Mouse (Mus musculus): ENCODE measurements at regions not wholly inside any gene's neighbourhood (a gene's known extent, or its start where the extent isn't known, plus 50 kb on each side); places are given as distances from the start of the nearest gene placed in this dataset.
A peak's percentile ranks its signal among the peaks of the same experiment; 100 is the strongest.

GRCm38 (mm10) chr1:130309746-130310145, 113.1 kb downstream of the Cd55b start:
- Histone ChIP-seq H3K9me3 (no peaks in the 10 kb centered on the region), H3K36me3 (replicated peaks) (no peaks in the 10 kb centered on the region), H3K4me1 (no peaks in the 10 kb centered on the region), H3K27me3 (ENCODE audit: poor library complexity, severe bottlenecking) (no peaks in the 10 kb centered on the region), H3K27ac (no peak overlapping the region), H3K4me3 (no peak overlapping the region)
- WGBS = 85% methylated on average over 2 of the region's 2 CpGs
- DNase-seq (ENCODE audit: extremely low spot score, low spot score) = no peak

GRCm38 (mm10) chr1:130301828-130302386, 120.9 kb downstream of the Cd55b start:
- Histone ChIP-seq H3K9me3 (no peaks in the 10 kb centered on the region), H3K27me3 (ENCODE audit: poor library complexity, severe bottlenecking) (peaks cover 7% of the 10 kb centered on the region; the same call in 1 of the 2 replicates), H3K36me3 (replicated peaks) (no peaks in the 10 kb centered on the region), H3K4me1 (peaks cover 32% of the 10 kb centered on the region), H3K27ac (peak overlapping the region; percentile 26; the same call in 1 of the 2 replicates), H3K4me3 (no peak overlapping the region)
- DNase-seq (ENCODE audit: extremely low spot score, low spot score) = no peak
- 56% methylated on average over 11 of the region's 11 CpGs for WGBS

DNA sequence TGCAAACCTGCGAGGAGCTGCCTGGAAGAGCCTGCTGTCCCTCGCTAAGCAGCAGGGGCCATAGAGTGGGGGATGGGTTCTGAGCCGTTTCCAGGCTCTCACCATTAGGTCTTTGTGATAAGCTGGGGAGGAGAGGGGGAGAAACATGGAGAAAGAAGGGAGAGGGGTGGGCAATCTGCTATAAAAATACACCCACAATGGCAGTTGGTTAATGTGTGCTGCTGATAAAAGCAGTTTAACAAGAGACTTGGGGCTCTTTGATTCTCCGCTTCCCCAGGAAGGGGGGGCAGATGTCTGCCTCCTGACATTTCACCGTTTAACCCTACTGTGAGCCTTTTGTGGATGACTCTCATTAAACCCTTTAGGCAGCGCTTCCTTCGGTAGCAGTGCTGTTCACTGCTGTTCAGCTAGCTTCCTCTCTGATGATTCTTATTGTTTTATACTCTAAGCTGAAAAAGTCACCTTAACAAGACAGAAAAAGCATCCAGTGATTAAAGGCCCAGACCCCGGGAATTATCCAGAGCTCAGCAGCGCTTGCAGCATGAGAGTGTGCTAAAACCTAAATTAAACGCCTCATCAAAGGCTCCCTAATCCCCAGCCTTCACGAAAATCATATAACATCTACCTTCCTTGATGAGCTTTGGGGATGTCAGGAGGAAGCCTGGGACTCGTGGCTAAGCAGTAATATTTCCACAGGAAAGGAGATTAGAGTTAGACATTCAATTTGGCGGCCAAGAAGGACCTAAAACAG, 122.6 kb downstream of the Cd55b start:
- no peaks in the 10 kb centered on the region for H3K36me3 ChIP-seq (replicated peaks)
- peak overlapping the region; percentile 78 for H3K27ac ChIP-seq
- peaks cover 7% of the 10 kb centered on the region; the same call in 1 of the 2 replicates for H3K27me3 ChIP-seq (ENCODE audit: poor library complexity, severe bottlenecking)
- 2% methylated on average over 13 of the region's 13 CpGs for WGBS
- H3K4me1 ChIP-seq = peaks cover 32% of the 10 kb centered on the region
- DNase-seq (ENCODE audit: extremely low spot score, low spot score) = peak; percentile 64
- H3K4me3 ChIP-seq = peak overlapping the region; percentile 32
- H3K9me3 ChIP-seq = no peaks in the 10 kb centered on the region

GRCm38 (mm10) chr1:130299641-130300040, 123.2 kb downstream of the Cd55b start:
- peak overlapping the region; percentile 78 for H3K27ac ChIP-seq
- peaks cover 32% of the 10 kb centered on the region for H3K4me1 ChIP-seq
- no peaks in the 10 kb centered on the region for H3K9me3 ChIP-seq
- DNase-seq (ENCODE audit: extremely low spot score, low spot score) = no peak
- 10% methylated on average over 4 of the region's 4 CpGs for WGBS
- H3K27me3 ChIP-seq (ENCODE audit: poor library complexity, severe bottlenecking) = peaks cover 7% of the 10 kb centered on the region; the same call in 1 of the 2 replicates
- H3K36me3 ChIP-seq (replicated peaks) = no peaks in the 10 kb centered on the region
- peak overlapping the region; percentile 32 for H3K4me3 ChIP-seq

DNA sequence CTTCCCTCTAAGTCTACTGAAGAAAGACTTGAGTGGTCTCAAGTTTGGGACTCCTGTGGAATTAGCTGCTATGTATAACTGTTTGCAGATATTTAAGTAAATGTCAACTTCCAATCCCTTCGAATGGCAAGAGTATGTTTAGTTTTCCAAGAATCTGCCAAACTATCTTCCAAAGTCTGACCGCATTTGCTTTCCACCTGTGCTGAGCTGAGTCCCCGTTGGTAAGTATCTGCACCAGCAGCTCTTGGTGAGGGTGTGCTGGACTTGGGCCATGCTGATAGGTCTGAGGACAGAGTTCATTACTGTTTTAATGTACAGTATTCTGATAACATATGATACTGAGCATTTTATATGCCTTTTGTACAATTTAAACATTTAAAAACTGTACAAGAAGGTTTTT, 123.7 kb downstream of the Cd55b start:
- H3K27ac ChIP-seq = no peak overlapping the region; the same call in 1 of the 2 replicates
- DNase-seq (ENCODE audit: extremely low spot score, low spot score) = no peak
- H3K36me3 ChIP-seq (replicated peaks) = no peaks in the 10 kb centered on the region
- H3K27me3 ChIP-seq (ENCODE audit: poor library complexity, severe bottlenecking) = peaks cover 7% of the 10 kb centered on the region; the same call in 1 of the 2 replicates
- 57% methylated on average over 3 of the region's 3 CpGs for WGBS
- no peak overlapping the region for H3K4me3 ChIP-seq
- H3K4me1 ChIP-seq = peaks cover 32% of the 10 kb centered on the region
- H3K9me3 ChIP-seq = no peaks in the 10 kb centered on the region

- WGBS = 87% methylated on average over 1 of the region's 1 CpGs
- peaks cover 32% of the 10 kb centered on the region for H3K4me1 ChIP-seq
- H3K27ac ChIP-seq = no peak overlapping the region; the same call in 1 of the 2 replicates
- H3K36me3 ChIP-seq (replicated peaks) = no peaks in the 10 kb centered on the region
- H3K9me3 ChIP-seq = no peaks in the 10 kb centered on the region
- DNase-seq (ENCODE audit: extremely low spot score, low spot score) = no peak
- H3K4me3 ChIP-seq = no peak overlapping the region
- H3K27me3 ChIP-seq (ENCODE audit: poor library complexity, severe bottlenecking) = peaks cover 7% of the 10 kb centered on the region; the same call in 1 of the 2 replicates
Measured at GRCm38 (mm10) chr1:130298636-130299035, 124.2 kb downstream of the Cd55b start.

DNA sequence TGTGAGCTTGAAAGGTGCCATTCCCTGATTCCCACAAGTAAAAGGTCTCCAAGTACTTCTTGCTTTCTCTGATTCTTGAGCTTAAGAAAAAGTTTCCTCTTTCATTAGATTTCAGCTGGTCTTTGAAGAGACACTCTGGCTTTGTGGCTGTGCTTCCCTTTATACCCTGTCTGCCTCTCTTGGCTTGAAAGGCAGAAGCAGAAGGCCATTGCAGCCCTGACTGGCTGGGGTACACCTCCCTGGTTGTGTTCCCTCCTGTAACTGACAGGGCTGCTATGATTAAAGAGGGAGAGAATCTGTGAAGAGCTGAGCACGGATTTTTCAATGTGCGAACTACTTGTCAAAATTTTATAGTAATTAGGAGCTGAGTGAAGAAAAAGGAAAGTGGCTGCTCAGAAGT, 125.3 kb downstream of the Cd55b start:
- 64% methylated on average over 2 of the region's 2 CpGs for WGBS

DNA sequence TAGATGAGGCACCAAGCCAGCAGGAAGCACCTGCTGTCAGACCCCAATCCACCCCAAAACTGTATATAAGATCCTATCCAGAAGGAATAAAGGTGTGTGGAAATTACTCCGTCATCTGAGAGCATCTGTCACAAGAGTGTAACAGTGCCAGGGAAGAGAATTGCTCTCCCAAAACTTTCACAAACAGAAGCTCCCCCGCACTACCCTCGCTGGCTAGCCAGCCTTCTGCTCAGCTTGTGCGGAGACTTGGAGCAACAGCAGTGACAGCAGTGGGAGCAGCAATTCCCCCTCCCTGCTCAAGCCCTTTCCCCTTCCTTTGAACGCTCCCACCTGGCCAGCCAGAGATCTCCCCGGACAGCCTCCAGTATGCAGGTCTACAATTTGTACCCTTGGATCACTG, 136.9 kb downstream of the Cd55b start:
- no peaks in the 10 kb centered on the region for H3K9me3 ChIP-seq
- no peaks in the 10 kb centered on the region for H3K27me3 ChIP-seq (ENCODE audit: poor library complexity, severe bottlenecking)
- no peaks in the 10 kb centered on the region for H3K36me3 ChIP-seq (replicated peaks)
- H3K4me1 ChIP-seq = no peaks in the 10 kb centered on the region
- WGBS = 86% methylated on average over 6 of the region's 6 CpGs
- no peak for DNase-seq (ENCODE audit: extremely low spot score, low spot score)
- H3K4me3 ChIP-seq = no peak overlapping the region
- no peak overlapping the region for H3K27ac ChIP-seq

More for the DNA sequence above, 125.3 kb downstream of the Cd55b start:
- H3K4me1 ChIP-seq = peaks cover 32% of the 10 kb centered on the region
- peaks cover 7% of the 10 kb centered on the region; the same call in 1 of the 2 replicates for H3K27me3 ChIP-seq (ENCODE audit: poor library complexity, severe bottlenecking)
- H3K9me3 ChIP-seq = no peaks in the 10 kb centered on the region
- no peak for DNase-seq (ENCODE audit: extremely low spot score, low spot score)
- H3K36me3 ChIP-seq (replicated peaks) = no peaks in the 10 kb centered on the region
- H3K27ac ChIP-seq = no peak overlapping the region
- no peak overlapping the region for H3K4me3 ChIP-seq

DNA sequence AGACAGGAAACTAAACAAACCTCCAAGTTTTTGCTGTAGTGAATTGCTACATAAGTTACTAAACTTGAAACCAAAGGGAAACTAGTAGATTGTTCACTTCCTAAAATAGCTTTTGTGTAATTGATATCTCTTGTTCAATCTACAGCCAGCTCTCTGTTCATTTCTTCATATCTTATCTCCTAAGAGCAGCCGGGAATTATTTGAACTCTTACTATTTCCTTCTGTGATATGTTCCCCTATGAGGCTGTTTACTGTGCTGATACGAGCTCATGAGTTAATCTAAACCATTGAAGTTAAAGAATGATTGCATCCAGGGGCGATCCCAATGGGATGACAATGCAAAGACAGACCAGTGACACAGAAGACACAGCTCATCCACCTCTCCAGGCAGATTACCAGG, 140.7 kb downstream of the Cd55b start:
- no peak for DNase-seq (ENCODE audit: extremely low spot score, low spot score)

DNA sequence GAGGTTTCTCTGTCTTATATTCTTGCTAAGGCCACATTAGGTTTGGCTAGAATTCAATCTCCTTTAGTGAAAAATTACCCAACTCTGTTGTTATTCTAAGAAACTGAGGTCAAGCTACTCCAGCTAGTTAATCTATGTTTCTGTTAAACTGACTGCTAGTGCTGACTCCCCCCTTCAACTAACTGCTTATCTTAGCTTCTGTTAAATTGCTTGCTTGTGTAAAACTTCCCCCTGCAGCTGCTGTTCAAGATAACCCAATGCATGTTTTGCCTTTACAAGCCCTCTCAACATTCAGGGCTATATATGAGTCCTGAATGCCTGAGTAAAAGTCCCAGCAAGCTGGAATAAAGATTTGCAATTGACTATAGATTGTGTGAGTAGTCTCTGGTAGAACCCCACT, 143.6 kb downstream of the Cd55b start:
- H3K27me3 ChIP-seq (ENCODE audit: poor library complexity, severe bottlenecking) = no peaks in the 10 kb centered on the region
- no peak overlapping the region for H3K4me3 ChIP-seq
- no peak overlapping the region for H3K27ac ChIP-seq
- no peaks in the 10 kb centered on the region for H3K4me1 ChIP-seq
- no peak for DNase-seq (ENCODE audit: extremely low spot score, low spot score)
- peaks cover 6% of the 10 kb centered on the region; the same call in 1 of the 2 replicates for H3K9me3 ChIP-seq
- no peaks in the 10 kb centered on the region for H3K36me3 ChIP-seq (replicated peaks)

More for the DNA sequence above, 140.7 kb downstream of the Cd55b start:
- no peak overlapping the region for H3K4me3 ChIP-seq
- 88% methylated on average over 3 of the region's 3 CpGs for WGBS
- peaks cover 6% of the 10 kb centered on the region; the same call in 1 of the 2 replicates for H3K9me3 ChIP-seq
- H3K27ac ChIP-seq = no peak overlapping the region
- no peaks in the 10 kb centered on the region for H3K36me3 ChIP-seq (replicated peaks)
- H3K27me3 ChIP-seq (ENCODE audit: poor library complexity, severe bottlenecking) = no peaks in the 10 kb centered on the region
- no peaks in the 10 kb centered on the region for H3K4me1 ChIP-seq

DNA sequence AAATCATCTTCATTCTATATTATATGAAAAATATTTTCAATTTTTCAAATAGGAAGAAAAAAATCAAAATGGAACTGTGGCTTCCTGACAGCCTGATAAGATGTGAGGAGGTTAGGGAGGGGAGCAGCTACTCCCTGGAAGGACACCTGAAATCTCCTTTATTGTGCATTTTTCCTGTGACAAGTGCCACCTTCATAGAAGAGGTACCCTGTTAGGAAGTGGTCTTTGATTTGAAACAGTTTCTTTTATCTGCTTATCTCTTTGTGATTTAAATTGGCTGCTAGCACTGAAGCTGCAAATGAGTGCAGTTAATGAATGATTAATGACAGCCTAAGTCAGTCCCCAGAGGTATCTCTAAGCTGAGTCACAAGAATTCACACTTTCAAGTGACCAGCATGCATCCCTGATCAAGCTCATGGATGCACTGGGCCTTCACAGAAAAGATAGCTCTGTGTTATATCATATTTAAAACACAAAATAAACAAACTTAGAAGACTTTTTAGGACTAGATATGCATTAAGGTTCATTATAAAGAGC, 144.7 kb downstream of the Cd55b start:
- Histone ChIP-seq H3K27me3 (ENCODE audit: poor library complexity, severe bottlenecking) (no peaks in the 10 kb centered on the region), H3K36me3 (replicated peaks) (no peaks in the 10 kb centered on the region), H3K4me1 (no peaks in the 10 kb centered on the region), H3K4me3 (no peak overlapping the region), H3K9me3 (peaks cover 6% of the 10 kb centered on the region; the same call in 1 of the 2 replicates), H3K27ac (no peak overlapping the region)
- DNase-seq (ENCODE audit: extremely low spot score, low spot score) = no peak

GRCm38 (mm10) chr1:130276885-130277284, 145.9 kb downstream of the Cd55b start:
- Histone ChIP-seq H3K4me3 (no peak overlapping the region), H3K27ac (no peak overlapping the region), H3K9me3 (peaks cover 6% of the 10 kb centered on the region; the same call in 1 of the 2 replicates), H3K36me3 (replicated peaks) (no peaks in the 10 kb centered on the region), H3K27me3 (ENCODE audit: poor library complexity, severe bottlenecking) (no peaks in the 10 kb centered on the region), H3K4me1 (no peaks in the 10 kb centered on the region)
- DNase-seq (ENCODE audit: extremely low spot score, low spot score) = no peak
- 81% methylated on average over 3 of the region's 3 CpGs for WGBS

- no peaks in the 10 kb centered on the region for H3K4me1 ChIP-seq
- 85% methylated on average over 2 of the region's 2 CpGs for WGBS
- H3K4me3 ChIP-seq = no peak overlapping the region
- DNase-seq (ENCODE audit: extremely low spot score, low spot score) = no peak
- no peaks in the 10 kb centered on the region for H3K27me3 ChIP-seq (ENCODE audit: poor library complexity, severe bottlenecking)
- H3K36me3 ChIP-seq (replicated peaks) = no peaks in the 10 kb centered on the region
- peaks cover 6% of the 10 kb centered on the region; the same call in 1 of the 2 replicates for H3K9me3 ChIP-seq
- H3K27ac ChIP-seq = no peak overlapping the region
Measured at GRCm38 (mm10) chr1:130276005-130276404, 146.8 kb downstream of the Cd55b start.

Data from forebrain, embryonic 10.5 days (tissue).